ENCODE assay signal across 8 mouse cellular contexts in the genomic region with DNA sequence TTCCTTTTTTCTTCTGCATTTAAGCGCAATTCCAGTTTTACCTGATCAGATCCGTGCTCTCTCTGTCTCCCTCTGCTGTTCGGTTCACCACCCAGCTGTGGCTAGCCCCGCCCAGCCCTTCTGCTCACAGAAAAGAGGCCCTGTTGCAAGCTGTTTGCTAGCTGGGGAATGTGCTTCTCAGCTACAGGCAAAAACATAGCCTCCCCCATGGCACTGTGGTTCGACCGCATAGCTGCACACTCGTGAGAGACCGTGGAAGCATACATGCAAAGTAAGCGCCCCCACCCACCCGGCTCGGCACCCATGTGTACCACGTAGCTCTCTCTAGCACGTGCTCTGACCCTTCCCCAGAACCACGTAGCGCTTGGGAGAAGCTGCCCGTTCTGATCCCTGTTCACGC. TPM values are rescaled to one million over a fixed set of nuclear protein-coding genes. Genes with fewer than 3 reads are reported as not detected.
A peak's percentile ranks its signal among the peaks of the same experiment; 100 is the strongest.
DNase-seq lines count a peak whose midpoint lies in the region; ATAC-seq lines count a peak whose summit lies in the region.

No protein-coding gene starts in this region.

- peak; percentile 82; the same call in 1 of the 2 replicates for ATAC-seq in frontal cortex, adult (ENCODE audit: low TSS enrichment)

- peak; percentile 93 for DNase-seq in heart, adult 11 months
- DNase-seq in heart, postnatal 25 days (ENCODE audit: low spot score), result no peak
- peak; percentile 90 to 92 for DNase-seq in cerebellum, postnatal 10 days
- DNase-seq in induced T-regulatory cell, adult 2 months (ENCODE audit: low read depth), result peak; percentile 85
- DNase-seq in left cerebral cortex, adult 18-20 months (ENCODE audit: low spot score in 2 of 2), result peak; percentile 65 to 78
- peak; percentile 91 for DNase-seq in lung, postnatal 36 days
- peak; percentile 66 to 72 for DNase-seq in right cerebral cortex, adult 2 months (ENCODE audit: low spot score in 2 of 2)

- intact Hi-C loops in heart, postnatal 25 days (cut with DNase I), result no loop called here

RNA-seq across cellular contexts. Expression of a gene that starts 8.9 kb away (rescaled TPM):
- 10 to 100 TPM; 74.4 to 76.2 TPM for total RNA-seq in heart, postnatal 25 days (2021)
- 10 to 100 TPM; 67.7 to 70.2 TPM for total RNA-seq in left cerebral cortex, adult 18-20 months (2021)

RNA-seq across cellular contexts. Expression of a gene that starts 20.5 kb away (rescaled TPM):
- 1 to 10 TPM; 3.8 to 6.7 TPM for total RNA-seq in heart, postnatal 25 days (2021)
- 1 to 10 TPM; 2.0 to 2.1 TPM for total RNA-seq in left cerebral cortex, adult 18-20 months (2021)

RNA-seq across cellular contexts. Expression of a gene that starts 38.4 kb away (rescaled TPM):
- total RNA-seq in heart, postnatal 25 days (2021), result under 1 TPM; 0.20 to 0.39 TPM
- under 1 TPM; 0.60 to 0.70 TPM for total RNA-seq in left cerebral cortex, adult 18-20 months (2021)

RNA-seq across cellular contexts. Expression of a gene that starts 52.9 kb away (rescaled TPM):
- total RNA-seq in heart, postnatal 25 days (2021), result under 1 TPM in 1 of 2 experiments, not detected in 1; 0.28 TPM
- 10 to 100 TPM; 35.7 to 36.1 TPM for total RNA-seq in left cerebral cortex, adult 18-20 months (2021)

RNA-seq across cellular contexts. Expression of a gene that starts 56.1 kb away (rescaled TPM):
- 10 to 100 TPM; 45.6 to 46.4 TPM for total RNA-seq in heart, postnatal 25 days (2021)
- total RNA-seq in left cerebral cortex, adult 18-20 months (2021), result 10 to 100 TPM; 38.3 to 46.8 TPM
